Mouse (Mus musculus) heart, embryonic 10.5 days (tissue): ENCODE results near the gene Pidd1. TPM values are rescaled to one million over a fixed set of nuclear protein-coding genes. Genes with fewer than 3 reads are reported as not detected.

Experiments
- DNase-seq: peaks from one replicate; pipeline ENCODE4 v3.0.0-alpha.2; 2017; ENCODE audit warnings: low spot score
- H3K27ac ChIP-seq: fragments of 300-500 bp; sonication (generic); 2 replicates; pipeline ENCODE4 v1.5.1; 2016; ENCODE audit warnings: mild to moderate bottlenecking
- H3K27me3 ChIP-seq: fragments of 300-500 bp; sonication (generic); 2 replicates; pipeline ENCODE4 v1.6.1; 2016; ENCODE audit warnings: mild to moderate bottlenecking; ENCODE audit not compliant: poor library complexity, insufficient read depth, severe bottlenecking
- H3K36me3 ChIP-seq: fragments of 300-500 bp; sonication (generic); 2 replicates; pipeline ENCODE4 v1.6.1; 2016; ENCODE audit warnings: mild to moderate bottlenecking, moderate library complexity
- H3K4me1 ChIP-seq: fragments of 300-500 bp; sonication (generic); 2 replicates; pipeline ENCODE4 v1.6.1; 2016; ENCODE audit warnings: mild to moderate bottlenecking
- H3K4me3 ChIP-seq: fragments of 300-500 bp; sonication (generic); 2 replicates; pipeline ENCODE4 v1.5.1; 2016; ENCODE audit warnings: mild to moderate bottlenecking, moderate library complexity
- H3K9me3 ChIP-seq: fragments of 300-500 bp; sonication (generic); 2 replicates; pipeline ENCODE4 v1.6.1; 2016; ENCODE audit warnings: mild to moderate bottlenecking, moderate library complexity
- WGBS: fragments of 180-500 bp; shearing (Covaris S2); methylation state at CpG from one replicate; pipeline ENCODE4 v1.1.7; 2016; 5-methylcytosine and 5-hydroxymethylcytosine counted together
- polyA plus RNA-seq: library from polyadenylated mRNA; unstranded; fragments of >200 nt; fragmentation: Nextera tagmentation; extraction: Ambion mirVana; gene quantifications from 2 replicates; pipeline ENCODE4 v1.2.1, GENCODE M21; 2016

The Pidd1 gene
- polyA plus RNA-seq, 1 experiment from 2014 or later: 18.0 TPM

- DNase-seq: no peak
- Histone ChIP-seq H3K4me3 (peak overlapping the region; percentile 51), H3K9me3 (no peaks in the 10 kb centered on the region), H3K4me1 (peaks cover 54% of the 10 kb centered on the region), H3K36me3 (peaks cover 35% of the 10 kb centered on the region), H3K27ac (peak overlapping the region; percentile 84), H3K27me3 (0 out of 2 replicates have a peak, but pooled peaks cover 5% of the 10 kb centered on the region)
- WGBS: 52% methylated on average over 5 of the region's 5 CpGs
Measured at GRCm38 (mm10) chr7:141428701-141429100, 15.1 kb downstream of the Pidd1 start.

GRCm38 (mm10) chr7:141426948-141427730 lies 16.7 kb downstream of the Pidd1 start:
- Histone ChIP-seq H3K27ac (no peak overlapping the region), H3K4me3 (no peak overlapping the region), H3K4me1 (peaks cover 44% of the 10 kb centered on the region), H3K9me3 (no peaks in the 10 kb centered on the region), H3K36me3 (peaks cover 19% of the 10 kb centered on the region), H3K27me3 (0 out of 2 replicates have a peak, but pooled peaks cover 5% of the 10 kb centered on the region)
- 68% methylated on average over 12 of the region's 12 CpGs for whole genome bisulfite sequencing
- no peak for DNase-seq

GRCm38 (mm10) chr7:141423811-141424210 lies 20.0 kb downstream of the Pidd1 start:
- Histone ChIP-seq H3K27me3 (0 out of 2 replicates have a peak, but pooled peaks cover 5% of the 10 kb centered on the region), H3K4me3 (no peak overlapping the region), H3K9me3 (no peaks in the 10 kb centered on the region), H3K4me1 (peaks cover 22% of the 10 kb centered on the region), H3K36me3 (no peaks in the 10 kb centered on the region), H3K27ac (no peak overlapping the region)
- DNase-seq: no peak
- 65% methylated on average over 4 of the region's 4 CpGs for WGBS

- no peak overlapping the region for H3K4me3 ChIP-seq
- DNase-seq: no peak
- no peaks in the 10 kb centered on the region for H3K36me3 ChIP-seq
- H3K9me3 ChIP-seq: no peaks in the 10 kb centered on the region
- H3K27me3 ChIP-seq: no peaks in the 10 kb centered on the region
- H3K4me1 ChIP-seq: no peaks in the 10 kb centered on the region
- WGBS: 74% methylated on average over 9 of the region's 9 CpGs
- no peak overlapping the region for H3K27ac ChIP-seq
Measured at GRCm38 (mm10) chr7:141420030-141420702, 23.7 kb downstream of the Pidd1 start.

GRCm38 (mm10) chr7:141418970-141419369 lies 24.9 kb downstream of the Pidd1 start:
- no peak for DNase-seq
- WGBS: 73% methylated on average over 7 of the region's 7 CpGs
- H3K4me3 ChIP-seq: no peak overlapping the region
- H3K27ac ChIP-seq: no peak overlapping the region
- peaks cover 4% of the 10 kb centered on the region; the same call in 1 of the 2 replicates for H3K4me1 ChIP-seq
- H3K27me3 ChIP-seq: no peaks in the 10 kb centered on the region
- H3K36me3 ChIP-seq: no peaks in the 10 kb centered on the region
- H3K9me3 ChIP-seq: no peaks in the 10 kb centered on the region

- Histone ChIP-seq H3K27me3 (no peaks in the 10 kb centered on the region), H3K4me3 (no peak overlapping the region), H3K36me3 (no peaks in the 10 kb centered on the region), H3K27ac (no peak overlapping the region), H3K4me1 (peaks cover 10% of the 10 kb centered on the region), H3K9me3 (no peaks in the 10 kb centered on the region)
- 65% methylated on average over 8 of the region's 8 CpGs for WGBS
- DNase-seq: peak; percentile 71
Measured at GRCm38 (mm10) chr7:141417731-141418681, 25.8 kb downstream of the Pidd1 start.

- Histone ChIP-seq H3K27ac (no peak overlapping the region), H3K36me3 (no peaks in the 10 kb centered on the region), H3K4me1 (peaks cover 14% of the 10 kb centered on the region), H3K27me3 (no peaks in the 10 kb centered on the region), H3K4me3 (no peak overlapping the region), H3K9me3 (no peaks in the 10 kb centered on the region)
- DNase-seq: no peak
- WGBS: 85% methylated on average over 6 of the region's 6 CpGs
Measured at GRCm38 (mm10) chr7:141416144-141416841, 27.5 kb downstream of the Pidd1 start.

- H3K27me3 ChIP-seq: no peaks in the 10 kb centered on the region
- DNase-seq: peak; percentile 100
- H3K36me3 ChIP-seq: peaks cover 16% of the 10 kb centered on the region
- WGBS: under 1% methylated on average over 53 of the region's 56 CpGs
- H3K4me3 ChIP-seq: peak within 1 kb of the TSS; percentile 80
- H3K9me3 ChIP-seq: no peaks in the 10 kb centered on the region
- peaks cover 17% of the 10 kb centered on the region for H3K4me1 ChIP-seq
- peak within 1 kb of the TSS; percentile 87 for H3K27ac ChIP-seq
Measured at GRCm38 (mm10) chr7:141413809-141414584, 29.8 kb downstream of the Pidd1 start, which contains the start of gene Gatd1. Gene Gatd1 (minus strand): TSS chr7:141414136.

- WGBS: 3% methylated on average over 16 of the region's 16 CpGs
- H3K27ac ChIP-seq: peak overlapping the region; percentile 87
- H3K9me3 ChIP-seq: no peaks in the 10 kb centered on the region
- peak overlapping the region; percentile 80 for H3K4me3 ChIP-seq
- H3K4me1 ChIP-seq: peaks cover 19% of the 10 kb centered on the region
- no peaks in the 10 kb centered on the region for H3K27me3 ChIP-seq
- peaks cover 22% of the 10 kb centered on the region for H3K36me3 ChIP-seq
- DNase-seq: no peak
Measured at GRCm38 (mm10) chr7:141413331-141413730, 30.5 kb downstream of the Pidd1 start.

GRCm38 (mm10) chr7:141411667-141412066 lies 32.2 kb downstream of the Pidd1 start:
- Histone ChIP-seq H3K27ac (no peak overlapping the region), H3K27me3 (no peaks in the 10 kb centered on the region), H3K36me3 (peaks cover 34% of the 10 kb centered on the region), H3K4me3 (no peak overlapping the region), H3K4me1 (peaks cover 19% of the 10 kb centered on the region), H3K9me3 (no peaks in the 10 kb centered on the region)
- no peak for DNase-seq
- whole genome bisulfite sequencing: 85% methylated on average over 1 of the region's 1 CpGs

GRCm38 (mm10) chr7:141410631-141411030 lies 33.2 kb downstream of the Pidd1 start:
- H3K9me3 ChIP-seq: no peaks in the 10 kb centered on the region
- 91% methylated on average over 8 of the region's 8 CpGs for WGBS
- no peak for DNase-seq
- H3K4me1 ChIP-seq: peaks cover 19% of the 10 kb centered on the region
- no peaks in the 10 kb centered on the region for H3K27me3 ChIP-seq
- H3K27ac ChIP-seq: no peak overlapping the region
- H3K4me3 ChIP-seq: no peak overlapping the region
- H3K36me3 ChIP-seq: peaks cover 34% of the 10 kb centered on the region
